Mouse (Mus musculus) cerebellum, adult 18-20 months (tissue): Measurements from ENCODE around the gene Plekhg3.

Experiments used
- DNase-seq, 2 experiments: peaks; one replicate each; pipeline ENCODE4 v3.0.0; 2021

The Plekhg3 gene

DNA sequence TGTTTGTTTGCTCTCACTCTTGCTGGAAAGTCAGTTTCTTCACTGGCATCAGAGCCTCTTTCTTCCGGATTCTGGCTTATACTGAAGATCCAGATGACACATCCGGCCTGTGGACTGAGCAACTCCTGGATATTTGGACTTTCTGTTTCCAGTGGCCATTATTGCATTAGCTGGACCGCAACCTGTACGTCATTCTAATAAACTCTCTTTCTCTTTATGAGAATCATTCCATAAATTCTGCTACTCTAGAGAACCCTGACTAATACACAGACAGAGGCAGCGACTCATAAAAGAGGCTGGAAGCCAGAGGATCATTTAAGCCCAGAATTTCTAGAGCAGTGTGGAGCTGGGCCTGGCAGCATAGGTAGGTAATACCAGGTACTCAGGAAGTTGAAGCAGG lies 1.9 kb upstream of the Plekhg3 start:
- no peak for DNase-seq

DNA sequence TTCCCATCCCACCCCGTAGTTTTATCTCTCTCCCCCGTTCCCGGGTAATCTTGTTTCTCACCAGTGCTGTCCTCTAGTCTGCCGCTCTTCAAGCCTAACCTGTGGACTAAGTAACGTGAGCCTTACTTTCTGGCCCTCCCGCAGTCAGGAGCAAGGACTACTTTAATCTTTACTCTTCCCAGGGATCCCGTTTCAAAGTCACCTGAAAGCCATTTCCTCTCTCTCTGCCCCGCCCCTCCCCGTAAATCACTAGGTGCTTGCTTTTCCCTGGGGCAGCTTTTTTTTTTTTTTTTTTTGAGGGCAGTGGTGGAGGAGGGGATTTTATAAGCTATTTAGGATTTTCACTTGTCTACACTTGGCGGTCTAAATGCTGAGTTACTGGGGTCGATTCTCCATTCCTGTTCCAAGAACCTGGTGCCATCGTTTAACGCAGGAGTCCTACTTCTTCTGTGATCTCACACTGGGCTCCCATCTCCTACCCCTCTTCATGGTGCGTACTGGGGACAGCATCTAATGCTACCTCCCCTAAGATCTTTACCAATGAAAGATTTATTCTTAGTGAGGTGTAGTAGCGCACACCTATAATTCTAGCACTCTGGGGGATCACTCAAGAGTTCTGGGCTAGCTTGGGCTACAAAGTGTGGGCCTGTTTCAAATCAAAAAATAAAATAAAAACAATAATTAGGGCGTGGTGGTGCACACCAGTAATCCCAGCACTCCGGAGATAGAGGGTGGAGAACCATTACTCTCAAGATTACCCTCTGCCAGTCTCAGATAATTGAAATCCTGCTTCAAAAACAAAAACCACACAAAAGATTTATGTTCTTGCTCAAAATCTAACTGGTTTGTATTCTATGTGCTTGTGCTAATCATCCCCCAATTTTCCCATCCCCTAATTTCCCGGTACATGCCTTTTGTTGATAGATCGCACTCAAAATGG lies 1.6 kb downstream of the Plekhg3 start:
- no peak for DNase-seq

DNA sequence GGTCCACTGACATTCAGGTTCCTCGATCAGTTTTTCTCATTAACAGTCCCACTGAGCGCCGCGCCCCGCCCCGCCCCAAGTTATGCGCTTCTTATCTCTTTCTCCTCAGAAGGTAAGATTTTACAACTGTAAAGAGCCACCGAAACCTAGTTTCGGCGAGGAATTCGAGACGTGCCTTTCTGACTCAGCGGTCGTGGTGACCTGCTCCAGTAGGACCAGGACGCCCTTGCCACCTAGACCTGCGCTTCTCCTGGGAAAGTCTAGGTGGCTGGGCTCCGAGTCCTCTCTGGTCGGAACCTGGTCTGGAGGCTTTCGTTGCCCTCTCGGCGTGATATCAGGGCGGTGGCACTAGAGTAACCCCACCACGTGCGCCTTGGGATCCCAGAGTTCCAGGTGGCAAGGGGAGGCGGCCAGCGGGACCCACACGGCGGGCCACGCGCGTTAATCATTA lies 2.3 kb downstream of the Plekhg3 start:
- no peak for DNase-seq

DNA sequence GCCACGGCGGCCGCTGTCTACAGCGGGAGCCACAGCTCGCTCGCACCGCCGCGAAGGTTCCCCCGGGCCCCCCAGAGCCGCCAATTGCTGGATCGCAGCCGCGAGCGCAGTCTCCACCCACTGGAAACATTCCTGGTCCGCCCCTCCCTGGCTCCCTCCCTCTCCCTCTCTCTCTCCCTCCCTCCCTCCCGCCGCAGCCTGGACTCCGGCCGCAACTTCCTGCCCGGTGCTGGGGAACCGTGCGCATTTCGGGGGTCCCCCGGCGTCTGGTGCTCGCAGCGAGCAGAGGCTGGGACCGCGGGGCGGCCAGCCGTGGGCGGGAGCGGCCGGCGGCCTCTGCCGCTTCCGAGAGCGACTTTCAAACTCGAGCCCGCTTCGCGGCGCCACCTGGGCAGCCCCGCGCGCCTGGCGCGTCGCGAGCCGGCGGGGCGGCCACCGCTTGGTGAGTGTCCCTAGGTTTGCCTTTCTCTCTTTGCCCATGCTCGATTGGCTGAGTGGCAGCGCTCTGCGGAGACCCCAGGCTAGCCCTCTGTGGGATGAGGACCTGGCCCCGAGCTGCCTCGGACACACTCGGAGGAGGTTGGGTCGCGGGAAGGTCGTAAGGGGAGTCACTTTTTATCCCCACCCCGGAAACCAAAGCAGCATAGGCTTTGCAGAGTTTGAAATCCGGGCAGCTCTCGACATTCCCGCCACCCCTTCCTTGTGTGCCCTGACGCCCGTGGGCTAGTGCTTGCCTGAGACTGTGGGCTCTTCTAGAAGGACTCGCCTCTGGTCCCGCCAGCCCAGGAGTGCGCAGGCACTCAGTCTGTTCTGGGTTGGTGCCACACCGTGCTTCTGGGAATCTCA lies 2.9 kb downstream of the Plekhg3 start:
- peak; percentile 75 to 81 for DNase-seq

DNA sequence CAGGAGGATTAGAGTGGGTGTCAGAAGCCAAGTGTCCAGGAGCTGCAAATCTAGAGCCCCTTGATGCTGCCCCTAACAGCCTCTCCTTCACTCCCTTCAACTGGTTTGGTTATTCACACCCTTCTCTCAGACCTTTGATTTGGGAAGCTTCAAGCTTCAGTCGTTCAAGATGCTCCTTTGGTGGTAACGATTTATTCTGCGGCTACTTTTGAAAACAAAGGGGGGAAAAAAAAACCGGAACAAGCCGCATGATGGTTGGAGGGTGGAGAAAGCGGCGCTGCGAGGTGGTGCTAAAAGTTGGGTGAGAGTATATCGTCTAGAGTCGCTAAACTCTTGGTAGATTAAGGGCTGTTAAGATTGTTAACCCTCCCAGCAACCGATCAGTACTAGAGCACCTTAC lies 3.5 kb downstream of the Plekhg3 start:
- no peak for DNase-seq

DNA sequence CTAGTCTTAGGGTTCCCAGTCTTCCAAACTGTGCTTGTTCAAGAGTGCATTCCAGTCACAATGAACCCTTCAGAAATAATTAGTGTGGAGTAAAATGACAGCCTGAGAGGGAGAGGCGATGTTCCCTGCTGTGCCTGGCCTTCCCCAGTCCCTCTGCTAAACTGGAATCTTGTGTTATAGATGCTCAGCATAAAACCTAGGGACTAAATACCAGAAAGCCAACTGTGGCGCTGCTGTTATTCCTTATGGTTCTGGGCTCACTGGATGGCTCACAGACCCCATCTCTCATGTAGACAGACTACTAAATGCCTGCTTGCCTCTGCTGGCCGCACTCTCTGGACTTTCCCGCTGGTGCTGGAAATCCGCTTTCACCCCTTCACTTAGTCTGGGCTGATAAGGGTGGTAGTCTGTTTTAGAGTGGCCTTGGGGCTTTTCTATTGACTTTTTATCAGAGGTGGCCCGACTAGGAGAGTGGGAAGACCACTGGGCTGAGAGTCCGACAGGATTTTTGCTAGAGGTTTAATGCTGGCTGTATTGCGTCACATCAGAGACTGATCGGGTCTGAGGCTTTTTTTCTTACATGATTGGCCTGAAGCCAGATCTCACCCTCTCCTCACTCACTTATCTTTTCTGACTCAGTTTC lies 4.1 kb downstream of the Plekhg3 start:
- DNase-seq: peak in 1 of 2 experiments; percentile 39

DNA sequence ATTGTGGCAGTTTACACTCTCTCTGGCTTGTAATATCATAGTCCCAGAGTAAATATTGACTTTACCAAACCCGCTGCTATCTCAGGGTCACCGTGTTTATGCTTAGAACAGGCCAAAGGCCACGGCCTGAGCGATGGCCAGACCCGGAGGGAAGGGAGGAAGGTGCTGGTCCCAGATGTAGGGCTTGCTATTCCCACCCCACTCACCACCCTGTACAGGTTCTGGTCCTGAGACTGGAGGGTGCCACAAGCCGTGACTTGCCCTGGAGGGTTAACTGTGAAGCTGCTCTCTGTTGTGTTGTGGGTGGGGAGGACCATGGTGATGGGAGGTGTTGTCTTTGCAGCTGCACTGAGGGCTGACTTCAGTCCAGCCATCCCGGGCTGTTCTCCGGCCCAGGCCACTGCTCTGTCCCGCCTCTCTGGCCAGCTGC lies 4.8 kb downstream of the Plekhg3 start:
- DNase-seq: no peak

DNA sequence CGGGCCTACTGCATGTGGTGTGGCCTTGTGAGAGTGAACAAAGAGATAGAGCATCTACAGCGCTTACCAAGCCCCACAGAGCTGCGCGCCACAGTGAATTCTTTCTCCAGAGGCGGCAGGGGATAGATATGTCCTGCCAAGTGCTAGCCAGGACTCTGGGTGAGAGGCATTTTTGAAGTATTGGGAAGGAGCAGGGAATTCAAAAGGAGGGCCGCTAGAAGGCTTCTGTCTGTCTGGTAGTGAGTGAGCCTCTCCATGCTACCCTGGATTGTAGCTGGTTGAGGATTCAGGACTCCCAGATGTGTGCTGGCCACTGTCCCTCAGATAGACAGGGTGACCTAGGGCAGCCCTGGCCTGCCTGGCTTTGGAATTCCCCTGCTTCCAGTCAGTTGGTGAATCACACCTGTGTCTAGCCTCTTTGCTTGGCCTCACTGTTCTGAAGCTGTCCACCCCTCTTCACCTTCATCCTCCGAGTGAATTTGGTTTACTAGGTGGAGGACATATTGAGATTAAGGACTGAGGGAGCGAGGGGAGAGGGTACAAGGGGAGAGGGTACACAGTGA lies 6.0 kb downstream of the Plekhg3 start:
- no peak for DNase-seq

DNA sequence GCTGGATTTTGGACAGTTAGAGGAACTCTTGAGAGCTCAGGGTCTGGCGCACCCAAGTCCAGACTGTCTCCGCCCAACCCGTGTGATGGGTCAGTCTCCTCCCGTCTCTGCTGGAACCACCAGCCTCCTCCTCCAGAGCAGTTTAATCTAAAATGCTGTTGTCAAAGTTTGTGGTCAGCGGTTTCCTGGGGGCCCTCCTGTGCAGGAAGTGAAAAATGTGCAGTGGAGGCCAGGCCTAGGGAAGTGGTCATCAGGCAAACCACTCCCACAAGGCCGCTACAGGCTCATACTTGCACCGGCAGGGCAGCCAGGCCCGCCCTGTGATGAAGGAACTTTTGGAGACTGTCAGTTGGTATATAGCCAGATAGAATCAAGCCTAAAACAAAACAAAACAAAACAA lies 6.7 kb downstream of the Plekhg3 start:
- no peak for DNase-seq

DNA sequence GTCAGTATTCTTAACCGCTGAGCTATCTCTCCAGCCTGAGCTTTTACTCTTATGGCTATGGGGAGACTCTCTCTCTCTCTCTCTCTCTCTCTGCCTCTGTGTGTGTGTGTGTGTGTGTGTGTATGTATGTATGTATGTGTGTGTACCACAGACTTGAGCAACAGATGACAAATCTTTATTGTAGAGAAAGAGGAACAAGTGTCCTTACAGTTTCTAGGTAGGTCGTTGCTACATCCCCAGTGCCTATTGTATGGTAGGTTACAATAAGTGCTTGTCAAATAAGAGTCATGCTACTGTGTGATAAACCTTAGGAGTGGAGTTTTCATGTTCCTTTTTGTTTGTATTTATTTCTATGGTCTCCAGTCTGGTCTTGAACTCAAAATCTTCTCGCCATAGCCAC lies 9.5 kb downstream of the Plekhg3 start:
- no peak for DNase-seq

DNA sequence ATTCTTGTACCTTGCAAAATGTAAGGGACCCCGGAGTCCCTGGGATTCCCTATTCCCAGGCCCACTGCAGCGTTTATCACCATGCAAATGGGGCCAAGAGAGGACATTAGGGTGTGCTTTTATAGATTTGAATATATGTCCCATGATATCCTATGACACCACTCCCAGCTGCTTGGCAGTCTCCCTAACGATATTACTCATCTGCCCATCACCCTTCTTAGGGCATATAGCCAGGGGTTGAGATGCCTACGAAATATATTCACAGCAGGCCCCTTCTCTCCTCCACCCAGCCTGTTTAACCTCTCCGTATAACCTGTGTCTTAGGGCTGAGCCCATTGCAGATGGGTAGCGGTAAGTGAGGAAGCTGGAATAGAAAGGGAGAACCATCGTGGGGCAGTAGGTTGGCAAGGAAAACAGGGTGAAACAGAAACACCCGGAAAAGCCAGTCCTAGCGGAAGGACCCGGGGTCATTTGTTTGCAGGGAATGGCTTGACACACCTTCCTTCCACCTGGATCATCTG lies 10.1 kb downstream of the Plekhg3 start:
- no peak for DNase-seq

DNA sequence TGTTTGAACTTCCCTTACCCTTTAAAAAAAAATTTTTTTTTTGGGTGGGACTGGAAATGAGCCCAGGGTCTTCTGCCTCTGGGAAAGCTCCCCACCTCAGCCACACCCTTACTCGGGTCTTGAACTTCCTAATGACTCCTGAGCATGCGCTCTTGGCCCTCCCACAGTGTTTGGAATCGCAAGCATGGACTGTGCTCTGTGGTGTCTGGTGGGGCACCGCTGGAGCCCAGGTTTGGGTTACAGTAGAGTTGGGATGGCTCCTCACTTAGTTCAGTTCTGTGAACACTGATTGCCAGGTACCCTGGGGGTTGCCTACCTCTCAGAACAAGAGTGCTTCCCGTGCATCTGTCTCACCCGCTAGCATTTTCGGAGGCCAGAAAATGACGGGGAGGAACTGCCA lies 10.8 kb downstream of the Plekhg3 start:
- DNase-seq: no peak

DNA sequence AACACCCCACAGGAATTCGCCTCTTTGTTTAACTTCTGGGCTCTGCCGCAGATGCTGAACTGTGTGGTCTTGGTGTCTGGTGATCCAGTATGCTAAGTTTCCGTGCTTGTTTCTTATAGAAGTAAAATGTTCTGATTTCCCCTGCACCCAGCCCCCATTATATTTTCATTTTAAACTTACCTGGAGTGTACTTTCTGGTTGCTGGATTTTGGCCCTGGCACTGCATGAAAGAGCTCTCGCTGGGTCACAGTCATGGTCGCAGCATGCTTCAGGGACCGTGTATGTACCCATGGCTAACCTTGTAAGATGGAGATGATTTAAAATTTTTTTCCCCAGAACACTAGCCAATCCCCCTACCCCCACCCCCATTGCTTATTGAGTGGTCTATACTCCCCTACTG lies 11.2 kb downstream of the Plekhg3 start:
- DNase-seq: no peak

DNA sequence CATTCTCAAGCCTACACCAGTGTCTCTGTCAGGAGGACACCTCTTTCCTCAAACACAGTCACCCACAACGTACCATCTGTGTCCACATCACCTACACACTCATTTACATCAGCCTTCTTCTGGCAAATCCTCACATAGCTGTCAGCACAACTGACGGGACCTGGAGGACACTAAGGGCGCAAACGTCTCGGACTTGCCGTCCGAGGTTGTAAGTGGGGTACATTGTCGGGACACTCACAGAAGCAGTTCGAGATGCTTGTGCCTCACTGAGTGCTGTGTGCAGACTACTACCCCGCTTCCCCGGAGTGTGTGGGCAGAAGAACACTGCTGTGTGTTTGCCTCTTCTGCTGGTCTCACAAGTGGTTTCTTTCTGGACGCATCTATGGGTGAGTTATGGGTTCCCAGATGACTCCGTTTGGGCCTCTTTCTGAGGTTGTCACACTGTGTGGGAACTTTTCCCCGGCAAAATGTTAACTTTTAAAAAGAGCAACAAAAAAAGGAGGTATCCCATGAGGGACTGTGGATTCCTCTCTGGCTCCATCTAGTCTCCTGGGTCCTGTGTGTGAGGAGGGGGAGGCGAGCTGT lies 15.2 kb downstream of the Plekhg3 start:
- DNase-seq: no peak

DNA sequence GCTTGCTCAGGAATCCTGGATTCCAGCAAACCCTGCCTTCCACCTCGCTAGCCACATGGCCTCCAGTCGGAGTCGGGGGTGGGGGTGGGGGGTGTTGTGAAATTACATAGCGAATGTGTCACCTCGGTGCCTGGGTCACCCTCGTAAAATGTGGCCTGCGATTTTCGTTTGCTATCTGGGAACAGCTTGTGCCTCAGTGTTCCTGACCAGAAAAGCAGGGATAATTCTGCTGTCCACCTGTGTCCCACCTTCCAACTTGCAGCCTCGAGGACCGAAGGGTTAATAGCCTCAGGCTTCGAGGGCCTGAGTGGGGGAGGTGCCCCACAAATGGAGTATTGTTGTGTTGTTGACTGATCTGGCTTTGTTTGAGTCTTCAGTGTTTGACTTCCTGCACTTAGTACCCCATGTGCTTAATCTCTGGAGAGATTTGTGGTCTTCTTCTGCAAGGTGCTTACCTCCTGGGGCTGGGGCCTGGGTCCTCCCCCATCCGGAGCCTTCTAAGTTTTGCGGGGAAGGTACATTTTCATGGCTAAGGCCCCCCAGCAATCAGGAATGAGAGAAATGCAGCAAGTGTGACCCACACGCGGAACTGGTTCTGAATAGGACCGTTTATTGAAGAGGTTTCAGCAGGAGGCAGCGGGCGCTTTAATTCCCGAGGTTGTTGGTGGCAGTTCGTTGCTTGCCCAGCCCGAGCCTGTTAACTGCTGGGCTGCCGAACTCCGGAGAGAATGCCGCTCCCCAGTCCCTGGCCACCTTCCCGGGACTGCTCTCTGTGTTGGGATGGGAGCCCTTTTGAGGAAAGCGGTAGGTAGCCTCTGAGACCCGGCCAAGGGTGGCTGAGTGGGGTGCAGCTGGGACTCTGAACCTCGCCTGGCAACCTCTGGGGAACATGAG lies 15.9 kb downstream of the Plekhg3 start:
- peak; percentile 61 to 63 for DNase-seq

DNA sequence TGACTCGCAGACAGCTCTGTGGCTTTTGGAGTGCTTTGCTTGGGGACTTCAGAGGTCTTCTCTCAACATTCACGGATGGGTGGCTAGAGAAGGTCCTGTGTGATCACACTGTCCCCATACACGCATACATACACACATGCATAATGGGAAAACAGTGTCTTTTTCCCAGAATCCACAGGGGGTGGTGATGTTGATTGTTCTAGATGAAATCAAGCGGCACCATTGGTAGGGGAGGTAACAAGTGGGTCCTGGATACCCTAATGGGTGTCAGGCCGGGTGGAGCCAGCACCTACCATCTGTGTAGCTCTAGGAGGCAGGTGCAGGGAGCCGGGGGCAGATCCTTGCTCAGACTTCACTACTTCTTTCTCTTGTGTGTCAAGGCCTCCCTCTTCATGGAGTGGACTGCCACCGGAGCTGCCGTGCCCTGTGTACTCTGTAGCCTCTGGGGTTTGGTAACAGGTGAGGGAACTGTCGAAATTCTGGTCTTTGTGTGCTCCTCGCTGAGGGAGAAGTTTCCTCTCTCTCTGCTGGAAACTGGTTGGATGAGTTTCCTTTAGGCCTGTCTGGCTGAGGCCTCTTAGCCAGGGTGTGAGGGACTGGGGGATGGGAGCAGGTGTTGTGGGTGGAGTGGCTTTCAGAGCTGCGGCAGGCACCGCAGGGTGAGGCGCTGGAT lies 16.9 kb downstream of the Plekhg3 start:
- DNase-seq: no peak

DNA sequence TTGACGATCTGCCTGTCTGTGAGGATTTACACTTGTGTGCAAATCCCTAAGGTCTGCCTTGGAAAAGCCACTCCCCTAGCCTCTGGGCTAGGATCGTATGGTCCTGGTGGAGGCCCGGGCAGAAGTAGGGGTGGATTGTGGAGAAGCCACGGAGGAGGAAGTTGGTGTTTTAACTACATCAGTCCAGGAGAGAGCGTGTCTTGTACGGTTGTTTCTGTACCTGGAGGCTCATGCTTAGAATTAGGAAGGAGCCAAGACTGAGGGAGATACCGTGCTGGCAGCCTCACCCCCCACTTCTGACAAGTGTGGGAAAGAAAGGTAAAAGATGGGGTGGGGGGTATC lies 17.4 kb downstream of the Plekhg3 start:
- no peak for DNase-seq

DNA sequence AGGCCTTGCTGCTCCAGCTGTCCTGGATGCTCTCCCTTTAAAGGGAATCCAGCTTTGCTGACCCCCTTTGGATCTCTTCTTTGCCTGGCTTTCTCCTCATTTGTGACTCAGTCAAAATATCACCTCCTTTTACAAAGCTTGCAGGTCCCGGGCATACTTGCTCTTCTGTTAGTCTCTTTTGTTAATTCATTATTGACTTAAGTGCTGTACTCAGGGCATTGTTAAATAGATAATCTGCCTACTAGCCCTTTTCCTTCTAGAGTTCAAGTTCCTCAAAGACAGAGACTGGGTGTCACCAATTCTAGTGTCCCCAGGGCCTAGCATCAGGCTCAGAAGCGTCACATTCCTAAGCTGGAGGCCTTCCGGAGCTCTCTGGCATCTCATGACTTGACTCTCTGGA lies 18.5 kb downstream of the Plekhg3 start:
- no peak for DNase-seq

DNA sequence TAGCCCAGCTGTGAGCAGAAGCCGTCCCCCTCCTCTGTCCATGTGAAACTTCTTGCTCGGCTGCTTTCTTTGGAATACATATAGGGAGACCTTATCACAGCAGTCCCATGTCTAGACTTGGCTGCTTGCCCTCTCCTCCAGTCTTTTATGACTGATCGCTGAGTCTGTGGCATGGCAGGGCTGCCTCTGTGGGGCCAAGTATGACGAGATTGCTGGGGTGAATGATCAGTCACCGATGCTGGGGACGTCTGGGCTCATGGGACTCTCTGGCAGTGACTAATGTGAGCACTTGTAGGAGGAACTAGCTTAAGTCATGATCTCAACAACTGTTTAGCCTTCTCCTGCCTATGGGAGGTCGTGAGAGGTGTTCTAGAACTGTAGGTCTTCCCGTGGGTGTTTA lies 21.6 kb downstream of the Plekhg3 start:
- no peak for DNase-seq

DNA sequence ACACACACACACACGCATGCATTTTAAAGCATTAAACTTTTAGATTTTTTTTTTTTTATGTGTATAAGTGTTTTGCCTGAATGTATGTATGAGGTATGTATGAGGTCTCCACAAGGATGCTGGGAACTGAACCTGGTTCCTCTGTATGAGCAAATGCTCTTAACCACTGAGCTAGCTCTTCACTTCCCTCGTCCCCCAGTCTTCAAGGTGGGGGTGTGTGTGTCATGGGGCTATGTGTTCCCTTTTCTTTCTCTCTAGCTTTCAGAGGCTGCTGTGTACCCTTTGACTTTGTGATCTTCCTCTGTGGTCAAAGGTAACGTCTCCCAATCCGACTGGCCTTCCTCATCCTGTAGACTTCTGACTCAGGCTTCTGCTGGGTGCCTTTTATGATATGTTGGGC lies 22.3 kb downstream of the Plekhg3 start:
- DNase-seq: no peak

DNA sequence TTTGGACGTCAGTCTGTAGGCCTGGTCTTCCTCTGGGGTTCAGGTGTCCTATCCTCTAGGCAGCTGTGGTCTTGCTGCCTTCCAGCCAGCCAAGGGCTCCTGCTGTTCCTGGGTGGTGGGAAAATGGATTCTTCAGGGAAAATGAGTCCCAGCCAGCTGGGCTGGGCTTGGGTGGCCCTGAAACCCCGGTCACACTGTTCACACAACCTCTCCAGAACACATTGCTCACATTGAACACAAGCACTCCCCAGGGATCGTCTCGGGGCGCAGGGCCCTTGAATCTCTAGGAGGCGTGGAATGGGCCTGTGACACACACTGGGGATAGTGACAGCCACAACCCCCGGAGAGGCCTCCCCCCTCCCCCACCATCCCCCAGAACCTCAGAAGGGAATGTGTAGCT lies 23.2 kb downstream of the Plekhg3 start:
- no peak for DNase-seq
